Mouse (Mus musculus) ovary, postnatal 36 days (tissue): ENCODE measurements at regions not wholly inside any gene's neighbourhood (a gene's known extent, or its start where the extent isn't known, plus 50 kb on each side); places are given as distances from the start of the nearest gene placed in this dataset.

Experiments used
- DNase-seq: peaks from one replicate; pipeline ENCODE4 v3.0.0; 2022; ENCODE audit warnings: low spot score, mixed read lengths

DNA sequence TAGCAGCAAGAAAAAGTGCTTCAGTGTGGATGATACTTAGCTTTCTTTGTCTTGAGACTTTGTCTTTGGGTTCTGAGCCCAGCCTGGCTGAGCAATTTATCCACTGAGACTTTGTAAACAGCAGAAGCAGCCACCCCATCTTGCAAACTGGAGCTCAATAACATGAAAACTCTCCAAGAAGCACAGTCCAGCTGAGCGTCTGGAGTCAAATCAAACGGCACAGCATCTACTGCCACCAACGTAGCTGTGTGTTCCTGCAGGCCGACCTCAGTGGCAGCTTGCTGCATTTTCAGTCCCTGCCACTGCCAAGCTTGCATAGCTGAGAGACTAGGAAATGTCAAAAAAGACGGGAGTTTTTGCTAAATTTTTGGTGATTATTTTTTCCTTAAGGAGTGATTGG is 68.8 kb upstream of the Galnt17 start:
- no peak for DNase-seq

- DNase-seq, result no peak
Measured at GRCm38 (mm10) chr5:131371341-131372134, 63.2 kb upstream of the Galnt17 start.

DNA sequence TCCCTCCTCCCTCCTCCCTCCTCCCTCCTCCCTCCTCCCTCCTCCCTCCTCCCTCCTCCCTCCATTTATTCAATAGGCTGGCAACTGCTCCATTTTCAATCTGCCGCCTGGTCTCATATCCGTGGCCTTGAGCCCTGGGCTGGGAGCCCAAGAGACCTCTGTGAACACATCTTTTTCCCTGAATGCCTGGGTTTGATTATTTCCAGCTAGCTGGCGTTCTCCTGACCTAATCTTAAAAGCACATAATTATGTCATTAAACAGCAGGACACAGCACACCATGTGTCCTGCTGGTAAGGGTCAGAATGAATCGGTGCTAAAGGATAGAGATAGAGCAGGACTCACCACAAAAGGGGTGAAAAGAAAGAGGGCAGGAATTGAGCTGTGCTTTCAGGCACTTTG is 59.2 kb upstream of the Galnt17 start:
- peak; percentile 16 for DNase-seq

DNA sequence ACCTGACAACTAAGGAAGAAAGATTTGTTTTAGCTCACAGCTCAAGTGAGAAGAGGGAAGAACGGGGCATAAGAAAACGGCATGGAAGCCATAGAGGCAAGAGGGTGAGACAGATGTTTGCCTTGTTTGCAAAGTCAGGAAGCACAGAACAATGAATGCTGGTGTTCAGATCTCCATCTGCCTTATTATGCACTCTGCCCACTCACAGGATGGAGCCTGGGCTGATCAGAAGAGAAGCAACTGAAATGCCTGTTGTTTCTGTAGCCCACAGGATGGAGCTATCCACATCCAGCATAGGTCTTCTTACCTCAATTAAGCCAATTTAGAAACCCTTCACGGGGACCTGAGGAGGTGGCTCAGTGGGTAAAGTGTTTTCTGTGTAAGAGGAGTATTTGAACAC is 51.5 kb upstream of the Galnt17 start:
- no peak for DNase-seq
